Mouse (Mus musculus) cerebellum, adult 2 months (tissue): ENCODE measurements around the gene Speg. TPM values are rescaled to one million over a fixed set of nuclear protein-coding genes. Genes with fewer than 3 reads are reported as not detected.

Experiments
- DNase-seq, 2 experiments: peaks; one replicate each; pipeline ENCODE4 v3.0.0; 2021
- H3K27ac ChIP-seq: fragments of 200-500 bp; 2 replicates; pipeline ENCODE4 v1.5.1; 2012; ENCODE audit warnings: low read length, control low read depth, inconsistent platforms; ENCODE audit not compliant: insufficient read depth
- H3K27me3 ChIP-seq: fragments of 200-500 bp; 2 replicates; pipeline ENCODE4 v1.6.1; 2012; ENCODE audit warnings: inconsistent platforms, mild to moderate bottlenecking, low read length, moderate library complexity; ENCODE audit not compliant: control insufficient read depth, insufficient read depth
- H3K4me1 ChIP-seq: fragments of 200-500 bp; 2 replicates; pipeline ENCODE4 v1.6.1; 2011; ENCODE audit warnings: low read length; ENCODE audit not compliant: control insufficient read depth, insufficient read depth
- H3K4me3 ChIP-seq: fragments of 200-500 bp; replicated peaks from 2 replicates; pipeline ENCODE3; 2011; ENCODE audit warnings: mild to moderate bottlenecking, low read depth, low read length, control low read depth; ENCODE audit not compliant: insufficient read depth
- CTCF ChIP-seq: fragments of 200-500 bp; IDR thresholded peaks from 2 replicates; pipeline ENCODE4 v1.5.1; 2011; ENCODE audit warnings: low read depth, mild to moderate bottlenecking, control low read depth, low read length, moderate library complexity, borderline replicate concordance; ENCODE audit not compliant: insufficient read depth
- POLR2A ChIP-seq: fragments of 200-500 bp; IDR thresholded peaks from 2 replicates; pipeline ENCODE4 v1.6.1; 2011; ENCODE audit warnings: low read length, control low read depth, borderline replicate concordance; ENCODE audit not compliant: insufficient read depth
- WGBS: fragments of 180-500 bp; shearing (Covaris S2); methylation state at CpG from one replicate; pipeline ENCODE4 v1.1.7; 2018; 5-methylcytosine and 5-hydroxymethylcytosine counted together
- polyA plus RNA-seq: library from polyadenylated mRNA; depleted of rRNA; stranded (reverse); fragments of >200 nt; gene quantifications from 2 replicates; pipeline ENCODE4 v1.2.3, GENCODE M21; 2012

The Speg gene
- polyA plus RNA-seq, 1 experiment = 122 TPM

- no peaks in the 10 kb centered on the region for H3K4me1 ChIP-seq
- DNase-seq = no peak
- H3K4me3 ChIP-seq = no peak overlapping the region
- H3K27me3 ChIP-seq = no peaks in the 10 kb centered on the region
- 57% methylated on average over 15 of the region's 15 CpGs for whole genome bisulfite sequencing
- H3K27ac ChIP-seq = no peak overlapping the region
- no peak for TF ChIP-seq CTCF
- no peak for TF ChIP-seq POLR2A
Measured at GRCm38 (mm10) chr1:75344291-75345035, 30.6 kb upstream of the Speg start.

- TF ChIP-seq CTCF (peak; percentile 31; the same call in 1 of the 2 replicates), POLR2A (no peak)
- Histone ChIP-seq H3K27me3 (no peaks in the 10 kb centered on the region), H3K27ac (no peak overlapping the region), H3K4me1 (no peaks in the 10 kb centered on the region), H3K4me3 (no peak overlapping the region)
- 67% methylated on average over 20 of the region's 20 CpGs for WGBS
- DNase-seq = no peak
Measured at GRCm38 (mm10) chr1:75345036-75345935, 29.8 kb upstream of the Speg start.

GRCm38 (mm10) chr1:75347279-75347678 is 27.8 kb upstream of the Speg start:
- Histone ChIP-seq H3K4me3 (no peak overlapping the region), H3K27me3 (no peaks in the 10 kb centered on the region), H3K27ac (no peak overlapping the region), H3K4me1 (no peaks in the 10 kb centered on the region)
- TF ChIP-seq POLR2A = no peak
- TF ChIP-seq CTCF = no peak
- 77% methylated on average over 5 of the region's 5 CpGs for WGBS
- no peak for DNase-seq

- Histone ChIP-seq H3K4me3 (no peak overlapping the region), H3K27me3 (no peaks in the 10 kb centered on the region), H3K27ac (no peak overlapping the region), H3K4me1 (no peaks in the 10 kb centered on the region)
- 76% methylated on average over 5 of the region's 5 CpGs for WGBS
- no peak for DNase-seq
- TF ChIP-seq POLR2A (no peak), CTCF (no peak)
Measured at GRCm38 (mm10) chr1:75349275-75349674, 25.8 kb upstream of the Speg start.

GRCm38 (mm10) chr1:75357261-75357660 is 17.8 kb upstream of the Speg start:
- Histone ChIP-seq H3K27ac (no peak overlapping the region), H3K4me1 (peaks cover 15% of the 10 kb centered on the region; the same call in 1 of the 2 replicates), H3K4me3 (no peak overlapping the region), H3K27me3 (no peaks in the 10 kb centered on the region)
- peak; percentile 65 to 75 for DNase-seq
- WGBS = 23% methylated on average over 7 of the region's 7 CpGs
- TF ChIP-seq POLR2A = no peak
- no peak for TF ChIP-seq CTCF

GRCm38 (mm10) chr1:75358009-75358408 is 17.1 kb upstream of the Speg start:
- 86% methylated on average over 4 of the region's 4 CpGs for WGBS
- H3K27me3 ChIP-seq = no peaks in the 10 kb centered on the region
- H3K4me1 ChIP-seq = peaks cover 15% of the 10 kb centered on the region; the same call in 1 of the 2 replicates
- no peak overlapping the region for H3K4me3 ChIP-seq
- TF ChIP-seq CTCF = no peak
- TF ChIP-seq POLR2A = no peak
- no peak overlapping the region for H3K27ac ChIP-seq
- DNase-seq = no peak

GRCm38 (mm10) chr1:75359346-75359745 is 15.8 kb upstream of the Speg start:
- Histone ChIP-seq H3K27me3 (no peaks in the 10 kb centered on the region), H3K27ac (no peak overlapping the region), H3K4me1 (peaks cover 15% of the 10 kb centered on the region), H3K4me3 (no peak overlapping the region)
- TF ChIP-seq CTCF = no peak
- no peak for TF ChIP-seq POLR2A
- peak in 1 of 2 experiments; percentile 15 for DNase-seq
- 86% methylated on average over 13 of the region's 13 CpGs for WGBS
